Mouse (Mus musculus) forebrain, embryonic 14.5 days (tissue): ENCODE data around the gene Meox1. TPM values are rescaled to one million over a fixed set of nuclear protein-coding genes. Genes with fewer than 3 reads are reported as not detected.

ENCODE experiments used
- ATAC-seq: fragments of 200-750 bp; cut with Nextera tagmentation; 2 replicates; pipeline ENCODE4 v1.8.0; 2017; ENCODE audit warnings: mild to moderate bottlenecking, moderate library complexity
- DNase-seq: peaks from one replicate; pipeline ENCODE4 v3.0.0-alpha.2; 2015; ENCODE audit warnings: low spot score
- H3K27ac ChIP-seq: fragments of 300-500 bp; sonication (generic); 2 replicates; pipeline ENCODE4 v1.5.1; 2014; ENCODE audit warnings: low read depth, mild to moderate bottlenecking, control low read depth, low read length, moderate library complexity
- H3K27me3 ChIP-seq: fragments of 300-500 bp; sonication (generic); replicated peaks from 2 replicates; pipeline ENCODE4 v1.6.1; 2014; ENCODE audit warnings: low read length, control low read depth, mixed read lengths; ENCODE audit not compliant: control insufficient read depth, insufficient read depth
- H3K36me3 ChIP-seq: fragments of 300-500 bp; sonication (generic); 2 replicates; pipeline ENCODE4 v1.6.1; 2014; ENCODE audit warnings: low read length, control low read depth; ENCODE audit not compliant: control insufficient read depth, insufficient read depth
- H3K4me1 ChIP-seq: fragments of 300-500 bp; sonication (generic); 2 replicates; pipeline ENCODE4 v1.6.1; 2014; ENCODE audit warnings: antibody characterized with exemption, low read length, control low read depth; ENCODE audit not compliant: control insufficient read depth, insufficient read depth
- H3K4me2 ChIP-seq: fragments of 300-500 bp; sonication (generic); 2 replicates; pipeline ENCODE4 v1.6.1; 2014; ENCODE audit warnings: mild to moderate bottlenecking, control low read depth, low read length
- H3K4me3 ChIP-seq: fragments of 300-500 bp; sonication (generic); 2 replicates; pipeline ENCODE4 v1.5.1; 2014; ENCODE audit warnings: low read depth, low read length, control low read depth
- H3K9ac ChIP-seq: fragments of 300-500 bp; sonication (generic); 2 replicates; pipeline ENCODE4 v1.6.1; 2014; ENCODE audit warnings: mild to moderate bottlenecking, low read length, control low read depth, moderate library complexity
- H3K9me3 ChIP-seq: fragments of 300-500 bp; sonication (generic); replicated peaks from 2 replicates; pipeline ENCODE4 v1.6.1; 2016; ENCODE audit warnings: low read length, control low read depth, mixed read lengths; ENCODE audit not compliant: control insufficient read depth
- WGBS: fragments of 180-500 bp; shearing (Covaris S2); extraction: QIAGEN DNeasy Blood & Tissue Kit; methylation state at CpG from one replicate; pipeline ENCODE4 v1.1.7; 2014; 5-methylcytosine and 5-hydroxymethylcytosine counted together
- polyA plus RNA-seq: library from polyadenylated mRNA; unstranded; fragments of >200 nt; fragmentation: Nextera tagmentation; extraction: Ambion mirVana; gene quantifications from 2 replicates; pipeline ENCODE4 v1.2.1, GENCODE M21; 2014

Meox1 gene
- polyA plus RNA-seq, 1 experiment from 2014 or later, result 0.34 TPM

DNA sequence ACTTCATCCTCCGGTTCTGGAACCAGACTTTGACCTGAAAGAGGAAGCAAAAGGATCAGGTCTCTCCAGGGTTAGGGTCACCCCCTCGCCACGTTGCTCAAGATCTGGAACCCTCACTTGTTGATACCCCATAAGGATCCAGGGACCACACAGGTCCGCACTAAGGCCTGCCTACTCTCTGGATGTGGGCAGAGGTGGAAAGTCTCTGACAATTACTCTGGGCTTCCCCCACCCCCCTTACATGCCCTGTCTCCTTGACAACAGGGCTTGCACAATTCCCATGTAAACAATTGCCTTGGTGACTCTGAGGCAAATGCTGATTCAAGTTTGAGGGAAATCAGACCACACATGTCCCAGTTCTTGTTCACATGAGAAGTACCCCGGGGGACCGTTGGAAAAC is 15.5 kb downstream of the Meox1 start:
- H3K27ac ChIP-seq, result no peak overlapping the region
- ATAC-seq, result no peak
- no peak overlapping the region for H3K9ac ChIP-seq
- no peaks in the 10 kb centered on the region for H3K9me3 ChIP-seq
- DNase-seq, result peak; percentile 13
- WGBS, result 74% methylated on average over 6 of the region's 6 CpGs
- no peak overlapping the region for H3K4me2 ChIP-seq
- no peak overlapping the region for H3K4me3 ChIP-seq
- peaks cover 4% of the 10 kb centered on the region for H3K4me1 ChIP-seq
- no peaks in the 10 kb centered on the region for H3K27me3 ChIP-seq
- H3K36me3 ChIP-seq, result no peaks in the 10 kb centered on the region

DNA sequence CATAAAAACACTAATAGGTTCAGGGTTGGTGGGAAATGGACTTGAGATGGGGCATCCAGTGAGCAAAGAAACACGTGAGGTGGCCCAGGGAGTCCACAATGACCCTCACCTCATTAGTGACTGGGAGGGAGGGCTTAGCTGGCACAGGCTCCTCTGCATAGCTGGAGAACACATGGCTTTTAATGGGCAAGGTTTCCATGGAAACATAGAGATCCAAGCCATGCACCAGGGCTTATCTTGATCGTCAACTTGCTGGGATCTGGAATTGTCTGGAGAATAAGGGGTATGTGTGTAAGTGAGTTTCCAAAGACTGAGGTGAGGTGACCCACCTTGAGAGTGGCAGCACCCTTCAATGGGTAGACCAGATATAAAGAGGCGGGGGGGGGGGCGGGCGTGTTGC is 19.2 kb downstream of the Meox1 start:
- Histone ChIP-seq H3K9ac (no peak overlapping the region), H3K4me3 (no peak overlapping the region), H3K4me2 (no peak overlapping the region), H3K27ac (no peak overlapping the region), H3K9me3 (no peaks in the 10 kb centered on the region), H3K27me3 (no peaks in the 10 kb centered on the region), H3K36me3 (no peaks in the 10 kb centered on the region), H3K4me1 (no peaks in the 10 kb centered on the region)
- DNase-seq, result peak; percentile 63
- 44% methylated on average over 5 of the region's 5 CpGs for WGBS
- no peak for ATAC-seq

DNA sequence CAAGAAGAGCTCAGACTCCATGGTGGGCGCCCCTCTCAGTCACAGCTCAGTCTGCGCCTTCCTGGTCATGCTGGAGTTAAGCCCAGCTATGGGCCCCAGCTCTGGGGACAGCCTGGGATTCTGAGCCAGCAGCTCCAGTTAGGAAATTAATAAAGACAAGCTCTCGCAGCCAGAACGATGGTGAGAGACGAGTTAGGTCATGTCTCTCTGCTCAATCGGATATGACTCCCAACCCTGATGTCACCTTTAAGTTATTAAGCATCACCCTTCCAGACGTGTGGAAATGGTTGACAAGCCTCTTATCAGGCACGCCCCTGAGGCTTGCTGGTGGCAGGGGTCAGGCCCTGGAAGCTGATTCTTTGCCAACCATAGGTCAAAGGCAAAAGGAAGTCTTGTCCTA is 20.3 kb downstream of the Meox1 start:
- H3K9ac ChIP-seq, result no peak overlapping the region
- no peaks in the 10 kb centered on the region for H3K9me3 ChIP-seq
- no peaks in the 10 kb centered on the region for H3K36me3 ChIP-seq
- no peaks in the 10 kb centered on the region for H3K4me1 ChIP-seq
- no peak overlapping the region for H3K4me3 ChIP-seq
- no peak for DNase-seq
- no peak overlapping the region for H3K27ac ChIP-seq
- WGBS, result 79% methylated on average over 8 of the region's 8 CpGs
- ATAC-seq, result no peak
- no peaks in the 10 kb centered on the region for H3K27me3 ChIP-seq
- H3K4me2 ChIP-seq, result no peak overlapping the region

DNA sequence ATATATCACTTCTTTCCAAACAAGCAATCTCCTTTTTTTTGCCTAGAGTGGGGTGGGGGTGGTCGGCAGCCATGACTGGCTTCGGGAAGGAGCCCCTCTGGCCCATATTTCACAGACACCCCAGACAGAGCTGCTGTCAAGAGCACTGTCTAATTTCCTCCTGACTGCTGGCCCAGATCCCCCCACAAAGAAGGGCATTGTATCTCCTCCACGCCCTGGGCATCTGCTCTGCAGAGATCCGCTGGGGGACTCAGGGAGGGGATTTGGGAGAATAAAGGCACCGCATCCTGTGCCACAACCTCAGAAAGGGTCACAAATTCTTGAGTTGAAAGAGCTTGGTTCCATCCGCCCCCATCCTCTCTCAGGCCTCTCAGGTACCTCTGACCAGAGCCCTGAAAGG is 22.7 kb downstream of the Meox1 start:
- Histone ChIP-seq H3K4me1 (no peaks in the 10 kb centered on the region), H3K27me3 (no peaks in the 10 kb centered on the region), H3K36me3 (no peaks in the 10 kb centered on the region), H3K27ac (no peak overlapping the region), H3K4me2 (no peak overlapping the region), H3K4me3 (no peak overlapping the region), H3K9me3 (no peaks in the 10 kb centered on the region), H3K9ac (no peak overlapping the region)
- DNase-seq (no peak), ATAC-seq (no peak)
- whole genome bisulfite sequencing, result 51% methylated on average over 6 of the region's 6 CpGs

DNA sequence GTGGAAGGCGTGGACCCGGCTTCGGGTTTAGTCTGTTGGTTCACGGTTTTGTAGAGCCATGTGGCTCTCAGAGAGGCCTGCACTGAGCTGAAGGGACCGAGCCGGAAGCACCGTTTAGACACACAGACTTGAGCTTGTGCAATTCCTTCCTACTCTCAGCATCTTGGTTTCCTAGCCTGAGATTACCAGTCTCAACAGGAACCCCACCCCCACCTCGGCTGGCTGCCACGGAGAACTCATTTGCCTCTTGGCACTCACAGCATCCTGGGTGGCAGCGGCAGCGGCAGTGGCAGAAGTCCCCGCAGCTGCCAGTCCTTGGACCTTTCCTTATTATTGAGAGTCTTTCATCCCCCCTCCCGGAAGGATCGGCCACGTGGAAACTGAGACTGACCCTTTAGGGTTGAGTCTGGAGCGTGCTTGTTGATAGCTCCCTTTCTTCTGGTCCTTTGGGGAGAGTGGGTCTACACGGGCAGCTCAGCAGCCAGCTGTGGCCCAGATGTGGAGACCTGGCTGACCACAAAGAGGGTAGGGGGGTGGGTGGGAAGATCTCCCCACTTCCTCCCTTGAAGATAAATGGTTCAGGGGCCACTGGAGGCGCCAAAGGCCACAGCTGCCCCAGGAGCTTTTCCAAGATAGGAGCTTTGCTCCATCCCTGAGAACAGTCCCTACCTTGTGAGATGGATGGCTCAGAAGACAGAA is 24.0 kb downstream of the Meox1 start:
- H3K4me2 ChIP-seq, result no peak overlapping the region
- H3K9ac ChIP-seq, result no peak overlapping the region
- H3K27me3 ChIP-seq, result no peaks in the 10 kb centered on the region
- no peaks in the 10 kb centered on the region for H3K4me1 ChIP-seq
- WGBS, result 67% methylated on average over 18 of the region's 18 CpGs
- peak; percentile 53 for DNase-seq
- no peak overlapping the region for H3K27ac ChIP-seq
- H3K36me3 ChIP-seq, result no peaks in the 10 kb centered on the region
- H3K4me3 ChIP-seq, result no peak overlapping the region
- no peak for ATAC-seq
- no peaks in the 10 kb centered on the region for H3K9me3 ChIP-seq

DNA sequence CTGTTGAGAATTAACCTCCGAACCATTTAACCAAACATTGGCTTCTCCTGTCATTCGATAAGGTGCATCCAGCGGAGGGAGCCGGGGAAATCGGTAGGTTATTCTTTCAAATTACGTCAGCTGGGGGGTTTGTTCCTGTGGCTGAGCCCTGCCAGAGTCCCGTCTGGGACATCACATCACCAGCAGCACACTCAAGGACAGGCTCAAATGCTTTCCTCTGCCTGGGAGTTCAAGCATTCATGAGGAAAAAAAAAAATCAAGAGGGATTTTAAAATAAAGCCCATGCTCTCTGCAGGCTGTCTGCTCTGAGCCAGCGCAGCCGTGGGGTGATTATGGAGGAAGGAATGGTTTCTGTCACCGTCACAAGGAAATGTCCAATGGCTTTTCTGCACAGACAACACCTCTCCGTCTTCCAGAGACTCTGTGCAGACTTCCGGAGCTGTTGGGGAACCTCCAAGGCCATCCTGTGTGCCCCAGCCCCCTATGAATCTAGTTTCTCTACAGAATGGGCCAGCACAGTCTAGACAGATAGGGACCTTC is 26.6 kb downstream of the Meox1 start:
- H3K9ac ChIP-seq, result no peak overlapping the region
- no peak overlapping the region for H3K4me3 ChIP-seq
- no peaks in the 10 kb centered on the region for H3K36me3 ChIP-seq
- 78% methylated on average over 12 of the region's 12 CpGs for WGBS
- H3K27me3 ChIP-seq, result no peaks in the 10 kb centered on the region
- no peak overlapping the region for H3K27ac ChIP-seq
- DNase-seq (no peak), ATAC-seq (no peak)
- no peaks in the 10 kb centered on the region for H3K4me1 ChIP-seq
- no peaks in the 10 kb centered on the region for H3K9me3 ChIP-seq
- H3K4me2 ChIP-seq, result no peak overlapping the region

DNA sequence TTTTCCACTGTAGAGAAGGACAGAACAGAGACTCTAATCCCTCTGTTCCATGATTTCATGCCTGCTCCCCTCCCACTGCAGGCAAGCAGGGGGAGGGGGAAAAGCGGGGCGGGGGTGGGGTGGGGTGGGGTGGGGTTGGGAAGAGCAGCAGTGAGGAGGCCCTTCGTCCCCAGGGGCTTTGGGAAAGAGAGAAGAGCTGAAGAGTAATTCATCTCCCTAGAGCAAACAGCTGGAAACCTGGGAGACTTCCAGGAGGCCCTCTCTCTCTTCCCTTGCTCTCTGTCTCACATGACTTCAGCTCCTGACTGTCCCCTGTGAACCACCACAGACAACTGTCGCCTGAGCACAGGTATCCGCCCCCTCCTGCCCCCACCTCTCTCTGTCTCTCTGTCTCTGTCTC is 35.4 kb downstream of the Meox1 start:
- no peaks in the 10 kb centered on the region for H3K27me3 ChIP-seq
- DNase-seq (no peak), ATAC-seq (no peak)
- no peak overlapping the region for H3K4me2 ChIP-seq
- no peak overlapping the region for H3K27ac ChIP-seq
- H3K36me3 ChIP-seq, result no peaks in the 10 kb centered on the region
- no peak overlapping the region for H3K4me3 ChIP-seq
- no peaks in the 10 kb centered on the region for H3K4me1 ChIP-seq
- H3K9me3 ChIP-seq, result no peaks in the 10 kb centered on the region
- H3K9ac ChIP-seq, result no peak overlapping the region
- 31% methylated on average over 3 of the region's 5 CpGs for WGBS

DNA sequence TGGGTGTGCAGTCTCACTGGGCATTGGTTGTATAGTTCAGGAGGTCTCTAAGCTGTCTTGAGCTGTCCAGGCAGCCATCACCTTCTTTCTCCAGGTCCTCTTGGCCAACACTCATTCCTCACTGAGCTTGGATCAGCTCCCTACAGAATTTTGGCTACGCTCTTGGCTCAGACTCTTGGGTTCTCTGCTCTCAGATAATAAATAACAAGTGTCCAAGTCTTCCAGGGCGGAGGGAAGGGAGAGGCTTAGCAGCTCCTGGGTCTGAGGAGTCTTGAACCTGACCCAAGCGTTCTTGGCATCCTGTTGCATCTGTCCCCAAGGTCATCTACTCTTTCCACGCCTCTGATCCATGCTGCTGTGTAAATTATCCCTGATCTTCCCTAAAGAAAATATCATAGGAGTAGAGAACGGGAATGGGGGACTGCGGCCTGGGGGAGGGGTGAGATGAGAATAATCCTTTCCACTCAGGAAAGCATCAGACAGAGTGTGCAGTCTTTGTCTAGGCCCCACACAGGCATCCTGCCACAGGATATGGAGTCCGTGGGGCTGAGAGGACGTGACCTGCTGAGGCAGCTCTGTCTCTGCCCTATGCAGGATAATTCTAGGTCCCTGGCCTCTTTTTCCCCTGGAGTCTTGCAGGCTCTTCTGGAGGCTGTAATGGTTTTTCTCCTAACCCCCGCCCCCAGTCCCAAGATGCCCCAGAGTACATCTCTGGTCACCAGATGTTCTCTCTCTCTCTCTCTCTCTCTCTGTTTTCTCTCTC is 38.0 kb downstream of the Meox1 start:
- H3K4me2 ChIP-seq, result no peak overlapping the region
- no peak overlapping the region for H3K27ac ChIP-seq
- H3K27me3 ChIP-seq, result no peaks in the 10 kb centered on the region
- WGBS, result 85% methylated on average over 9 of the region's 9 CpGs
- ATAC-seq, result no peak
- DNase-seq, result no peak
- H3K36me3 ChIP-seq, result no peaks in the 10 kb centered on the region
- H3K9ac ChIP-seq, result no peak overlapping the region
- no peaks in the 10 kb centered on the region for H3K4me1 ChIP-seq
- H3K4me3 ChIP-seq, result no peak overlapping the region
- H3K9me3 ChIP-seq, result no peaks in the 10 kb centered on the region

DNA sequence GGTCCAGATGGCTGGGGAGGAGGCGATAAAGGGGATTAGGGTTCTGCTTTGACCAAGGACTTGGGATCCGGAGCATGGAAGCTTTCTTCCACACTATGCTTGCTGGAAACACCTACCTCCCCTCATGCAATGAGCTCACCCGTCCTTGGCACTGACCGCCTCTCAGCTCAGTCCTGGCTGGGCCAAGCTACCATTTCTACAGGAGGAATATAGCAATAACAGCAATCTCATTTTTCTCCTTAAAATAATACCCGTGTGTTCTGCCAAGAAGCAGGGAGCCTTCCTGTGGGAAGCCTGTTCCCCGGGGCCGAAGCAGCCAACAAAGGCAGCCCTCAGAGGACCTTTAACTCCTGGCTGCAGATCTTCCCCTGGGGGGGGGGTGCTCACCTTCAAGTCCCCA is 43.1 kb downstream of the Meox1 start:
- Histone ChIP-seq H3K9me3 (no peaks in the 10 kb centered on the region), H3K4me2 (no peak overlapping the region), H3K27me3 (no peaks in the 10 kb centered on the region), H3K4me3 (no peak overlapping the region), H3K27ac (no peak overlapping the region), H3K4me1 (no peaks in the 10 kb centered on the region), H3K36me3 (no peaks in the 10 kb centered on the region), H3K9ac (no peak overlapping the region)
- ATAC-seq (no peak), DNase-seq (no peak)
- 82% methylated on average over 7 of the region's 7 CpGs for WGBS
